Mouse (Mus musculus) inflammation-experienced regulatory T-cells, adult 6 months (primary cell): ENCODE data around the gene Sppl2c. TPM values are rescaled to one million over a fixed set of nuclear protein-coding genes. Genes with fewer than 3 reads are reported as not detected.
"Not testable (repeated sequence)": the region's sequence is repeated elsewhere in the genome, so short reads cannot be mapped to it uniquely, and the experiment has no call there.

Experiments
- ATAC-seq: one replicate; pipeline ENCODE4 v1.8.0; 2017
- polyA plus RNA-seq, 3 experiments: library from polyadenylated mRNA; unstranded; fragments of 100-300 nt; shearing (Covaris generic); gene quantifications; one replicate each; pipeline ENCODE4 v1.2.1; 2017

Sppl2c gene
- polyA plus RNA-seq, 3 experiments from 2014 or later, result not detected

GRCm38 (mm10) chr11:104197861-104198260 lies 11.7 kb downstream of the Sppl2c start:
- no peak for ATAC-seq

GRCm38 (mm10) chr11:104203271-104203670 lies 17.1 kb downstream of the Sppl2c start:
- no peak for ATAC-seq

- no peak for ATAC-seq
Measured at GRCm38 (mm10) chr11:104206573-104206972, 20.4 kb downstream of the Sppl2c start.

- ATAC-seq, result no peak
Measured at GRCm38 (mm10) chr11:104209041-104209440, 22.9 kb downstream of the Sppl2c start.

- ATAC-seq, result no peak
Measured at GRCm38 (mm10) chr11:104211251-104211650, 25.1 kb downstream of the Sppl2c start.

GRCm38 (mm10) chr11:104214128-104214527 lies 28.0 kb downstream of the Sppl2c start:
- not testable (repeated sequence) for ATAC-seq

GRCm38 (mm10) chr11:104218075-104218474 lies 31.9 kb downstream of the Sppl2c start:
- ATAC-seq, result no peak

- ATAC-seq, result no peak
Measured at GRCm38 (mm10) chr11:104220291-104220690, 34.2 kb downstream of the Sppl2c start.

GRCm38 (mm10) chr11:104221751-104222150 lies 35.6 kb downstream of the Sppl2c start:
- ATAC-seq, result no peak

GRCm38 (mm10) chr11:104223301-104223700 lies 37.2 kb downstream of the Sppl2c start:
- ATAC-seq, result no peak

GRCm38 (mm10) chr11:104229391-104229790 lies 43.3 kb downstream of the Sppl2c start:
- no peak for ATAC-seq

GRCm38 (mm10) chr11:104230066-104230778 lies 44.1 kb downstream of the Sppl2c start:
- no peak for ATAC-seq

GRCm38 (mm10) chr11:104231041-104231911 lies 45.1 kb downstream of the Sppl2c start, which contains the start of gene Mapt:
Gene Mapt (plus strand): TSS chr11:104231390.
- no peak for ATAC-seq

- ATAC-seq, result no peak
Measured at GRCm38 (mm10) chr11:104232141-104233061, 46.3 kb downstream of the Sppl2c start.

GRCm38 (mm10) chr11:104233101-104233500 lies 47.0 kb downstream of the Sppl2c start:
- ATAC-seq, result no peak

GRCm38 (mm10) chr11:104233574-104234206 lies 47.6 kb downstream of the Sppl2c start:
- ATAC-seq, result no peak

GRCm38 (mm10) chr11:104234680-104235079 lies 48.6 kb downstream of the Sppl2c start:
- no peak for ATAC-seq

- no peak for ATAC-seq
Measured at GRCm38 (mm10) chr11:104235881-104236280, 49.8 kb downstream of the Sppl2c start.

- ATAC-seq, result no peak
Measured at GRCm38 (mm10) chr11:104237226-104237625, 51.1 kb downstream of the Sppl2c start.

GRCm38 (mm10) chr11:104237958-104238747 lies 52.0 kb downstream of the Sppl2c start:
- ATAC-seq, result no peak
